Mouse (Mus musculus): Measurements from ENCODE around the gene Sowaha. TPM values are rescaled to one million over a fixed set of nuclear protein-coding genes. Genes with fewer than 3 reads are reported as not detected.

The Sowaha gene
- 1.1 and 1.5 TPM in 2 replicates for polyA plus RNA-seq (2015; fragmentation: Nextera tagmentation; extraction: Ambion mirVana)

GRCm38 (mm10) chr11:53479783-53480301 is at the start of gene Sowaha, which contains the start of gene Gm9945:
Gene Sowaha, minus strand, starts transcription at chr11:53480274.
Gene Gm9945, plus strand, starts transcription at chr11:53480166.
- Histone ChIP-seq H3K27me3 (peaks cover 61% of the 10 kb centered on the region), H3K9ac (no peak within 1 kb of the TSS), H3K9me3 (replicated peaks) (no peaks in the 10 kb centered on the region), H3K4me2 (replicated peaks) (peak within 1 kb of the TSS; percentile 82), H3K4me1 (peaks cover 26% of the 10 kb centered on the region), H3K36me3 (no peaks in the 10 kb centered on the region), H3K4me3 (replicated peaks) (peak within 1 kb of the TSS; percentile 45), H3K27ac (replicated peaks) (no peak within 1 kb of the TSS)
- peak; percentile 80 for ATAC-seq (ENCODE audit: insufficient number of reproducible peaks, low FRiP score, low TSS enrichment, low read depth)
- 3% methylated on average over 40 of the region's 40 CpGs for WGBS

GRCm38 (mm10) chr11:53529253-53529557 is 49.1 kb upstream of the Sowaha start:
- ATAC-seq (ENCODE audit: insufficient number of reproducible peaks, low FRiP score, low TSS enrichment, low read depth) = no peak
- no peak overlapping the region for H3K9ac ChIP-seq
- H3K4me2 ChIP-seq (replicated peaks) = no peak overlapping the region

GRCm38 (mm10) chr11:53528397-53529252 is 48.6 kb upstream of the Sowaha start:
- H3K9me3 ChIP-seq (replicated peaks) = no peaks in the 10 kb centered on the region
- WGBS = 74% methylated on average over 9 of the region's 9 CpGs
- H3K27me3 ChIP-seq = no peaks in the 10 kb centered on the region
- H3K27ac ChIP-seq (replicated peaks) = 0 out of 2 replicates have a peak overlapping the region, but pooled peaks have one; percentile 28
- H3K9ac ChIP-seq = no peak overlapping the region
- H3K4me2 ChIP-seq (replicated peaks) = no peak overlapping the region
- H3K36me3 ChIP-seq = peaks cover 13% of the 10 kb centered on the region
- peaks cover 47% of the 10 kb centered on the region for H3K4me1 ChIP-seq
- ATAC-seq (ENCODE audit: insufficient number of reproducible peaks, low FRiP score, low TSS enrichment, low read depth) = no peak
- no peak overlapping the region for H3K4me3 ChIP-seq (replicated peaks)

More at GRCm38 (mm10) chr11:53529253-53529557, 49.1 kb upstream of the Sowaha start:
- no peaks in the 10 kb centered on the region for H3K9me3 ChIP-seq (replicated peaks)
- no peaks in the 10 kb centered on the region for H3K27me3 ChIP-seq
- peaks cover 42% of the 10 kb centered on the region for H3K4me1 ChIP-seq
- no peak overlapping the region for H3K27ac ChIP-seq (replicated peaks)
- H3K4me3 ChIP-seq (replicated peaks) = no peak overlapping the region
- WGBS = 52% methylated on average over 6 of the region's 6 CpGs
- H3K36me3 ChIP-seq = peaks cover 18% of the 10 kb centered on the region

- no peak overlapping the region for H3K9ac ChIP-seq
- H3K4me2 ChIP-seq (replicated peaks) = no peak overlapping the region
- H3K36me3 ChIP-seq = no peaks in the 10 kb centered on the region
- WGBS = 52% methylated on average over 4 of the region's 4 CpGs
- H3K4me3 ChIP-seq (replicated peaks) = no peak overlapping the region
- H3K27ac ChIP-seq (replicated peaks) = no peak overlapping the region
- no peak for ATAC-seq (ENCODE audit: insufficient number of reproducible peaks, low FRiP score, low TSS enrichment, low read depth)
- no peaks in the 10 kb centered on the region for H3K9me3 ChIP-seq (replicated peaks)
- peaks cover 79% of the 10 kb centered on the region for H3K4me1 ChIP-seq
- H3K27me3 ChIP-seq = no peaks in the 10 kb centered on the region
Observed at GRCm38 (mm10) chr11:53525461-53525860, 45.4 kb upstream of the Sowaha start.

GRCm38 (mm10) chr11:53524905-53525304 is 44.8 kb upstream of the Sowaha start:
- no peak overlapping the region for H3K9ac ChIP-seq
- no peaks in the 10 kb centered on the region for H3K36me3 ChIP-seq
- H3K9me3 ChIP-seq (replicated peaks) = no peaks in the 10 kb centered on the region
- H3K4me1 ChIP-seq = peaks cover 79% of the 10 kb centered on the region
- H3K4me3 ChIP-seq (replicated peaks) = no peak overlapping the region
- no peaks in the 10 kb centered on the region for H3K27me3 ChIP-seq
- 62% methylated on average over 6 of the region's 6 CpGs for WGBS
- H3K4me2 ChIP-seq (replicated peaks) = no peak overlapping the region
- ATAC-seq (ENCODE audit: insufficient number of reproducible peaks, low FRiP score, low TSS enrichment, low read depth) = no peak
- H3K27ac ChIP-seq (replicated peaks) = no peak overlapping the region

GRCm38 (mm10) chr11:53523545-53524405 is 43.7 kb upstream of the Sowaha start:
- no peak overlapping the region for H3K4me2 ChIP-seq (replicated peaks)
- peaks cover 79% of the 10 kb centered on the region for H3K4me1 ChIP-seq
- no peak overlapping the region for H3K27ac ChIP-seq (replicated peaks)
- ATAC-seq (ENCODE audit: insufficient number of reproducible peaks, low FRiP score, low TSS enrichment, low read depth) = no peak
- H3K27me3 ChIP-seq = no peaks in the 10 kb centered on the region
- no peaks in the 10 kb centered on the region for H3K9me3 ChIP-seq (replicated peaks)
- 53% methylated on average over 14 of the region's 14 CpGs for WGBS
- H3K36me3 ChIP-seq = no peaks in the 10 kb centered on the region
- no peak overlapping the region for H3K9ac ChIP-seq
- no peak overlapping the region for H3K4me3 ChIP-seq (replicated peaks)

GRCm38 (mm10) chr11:53522930-53523329 is 42.9 kb upstream of the Sowaha start:
- H3K9me3 ChIP-seq (replicated peaks) = no peaks in the 10 kb centered on the region
- 51% methylated on average over 9 of the region's 9 CpGs for WGBS
- no peaks in the 10 kb centered on the region for H3K36me3 ChIP-seq
- H3K27me3 ChIP-seq = no peaks in the 10 kb centered on the region
- H3K9ac ChIP-seq = no peak overlapping the region
- ATAC-seq (ENCODE audit: insufficient number of reproducible peaks, low FRiP score, low TSS enrichment, low read depth) = no peak
- no peak overlapping the region for H3K4me2 ChIP-seq (replicated peaks)
- no peak overlapping the region for H3K4me3 ChIP-seq (replicated peaks)
- H3K27ac ChIP-seq (replicated peaks) = no peak overlapping the region
- H3K4me1 ChIP-seq = peaks cover 74% of the 10 kb centered on the region

GRCm38 (mm10) chr11:53522362-53522761 is 42.3 kb upstream of the Sowaha start:
- no peak overlapping the region for H3K9ac ChIP-seq
- peaks cover 71% of the 10 kb centered on the region for H3K4me1 ChIP-seq
- no peak overlapping the region for H3K4me3 ChIP-seq (replicated peaks)
- H3K27ac ChIP-seq (replicated peaks) = no peak overlapping the region
- WGBS = 89% methylated on average over 3 of the region's 3 CpGs
- ATAC-seq (ENCODE audit: insufficient number of reproducible peaks, low FRiP score, low TSS enrichment, low read depth) = no peak
- no peak overlapping the region for H3K4me2 ChIP-seq (replicated peaks)
- H3K27me3 ChIP-seq = no peaks in the 10 kb centered on the region
- H3K9me3 ChIP-seq (replicated peaks) = no peaks in the 10 kb centered on the region
- H3K36me3 ChIP-seq = no peaks in the 10 kb centered on the region

- no peak for ATAC-seq (ENCODE audit: insufficient number of reproducible peaks, low FRiP score, low TSS enrichment, low read depth)
- no peaks in the 10 kb centered on the region for H3K36me3 ChIP-seq
- WGBS = 68% methylated on average over 7 of the region's 7 CpGs
- peak overlapping the region; percentile 81 for H3K4me3 ChIP-seq (replicated peaks)
- H3K9me3 ChIP-seq (replicated peaks) = no peaks in the 10 kb centered on the region
- H3K4me1 ChIP-seq = peaks cover 75% of the 10 kb centered on the region
- H3K9ac ChIP-seq = no peak overlapping the region
- H3K27ac ChIP-seq (replicated peaks) = peak overlapping the region; percentile 93; the same call in 1 of the 2 replicates
- no peaks in the 10 kb centered on the region for H3K27me3 ChIP-seq
- peak overlapping the region; percentile 78 for H3K4me2 ChIP-seq (replicated peaks)
Observed at GRCm38 (mm10) chr11:53521821-53522131, 41.7 kb upstream of the Sowaha start.

GRCm38 (mm10) chr11:53521120-53521820 is 41.2 kb upstream of the Sowaha start:
- no peak overlapping the region for H3K9ac ChIP-seq
- no peaks in the 10 kb centered on the region for H3K36me3 ChIP-seq
- peak overlapping the region; percentile 93 for H3K27ac ChIP-seq (replicated peaks)
- H3K27me3 ChIP-seq = no peaks in the 10 kb centered on the region
- H3K4me3 ChIP-seq (replicated peaks) = peak overlapping the region; percentile 81
- ATAC-seq (ENCODE audit: insufficient number of reproducible peaks, low FRiP score, low TSS enrichment, low read depth) = no peak
- peaks cover 75% of the 10 kb centered on the region for H3K4me1 ChIP-seq
- peak overlapping the region; percentile 78 for H3K4me2 ChIP-seq (replicated peaks)
- no peaks in the 10 kb centered on the region for H3K9me3 ChIP-seq (replicated peaks)
- WGBS = 42% methylated on average over 16 of the region's 16 CpGs

Data from embryonic facial prominence, embryonic 15.5 days (tissue).